Mouse (Mus musculus) small intestine, adult 2 months (tissue): ENCODE data around the gene Coro1b.

ENCODE experiments used
- CTCF ChIP-seq: fragments of 200-500 bp; IDR thresholded peaks from 2 replicates; pipeline ENCODE4 v1.5.1; 2012; ENCODE audit warnings: low read depth, mild to moderate bottlenecking, control low read depth, inconsistent platforms, low read length, moderate library complexity, mixed read lengths; ENCODE audit not compliant: insufficient replicate concordance, insufficient read length; ENCODE audit errors: extremely low read depth
- POLR2A ChIP-seq: fragments of 200-500 bp; IDR thresholded peaks from 2 replicates; pipeline ENCODE4 v1.6.1; 2012; ENCODE audit warnings: low read depth, mild to moderate bottlenecking, control low read depth, inconsistent platforms, low read length, moderate library complexity

GRCm38 (mm10) chr19:4149283-4149682 lies 864 bp downstream of the Coro1b start:
- no peak for TF ChIP-seq POLR2A
- TF ChIP-seq CTCF, result no peak
